Mouse (Mus musculus) erythroblast, embryonic 14.5 days (primary cell): ENCODE data around the gene Kti12. TPM values are rescaled to one million over a fixed set of nuclear protein-coding genes. Genes with fewer than 3 reads are reported as not detected.

ENCODE experiments used
- H3K27me3 ChIP-seq: 2 replicates; pipeline ENCODE4 v1.6.1; 2012; ENCODE audit warnings: inconsistent platforms; ENCODE audit not compliant: control insufficient read depth
- H3K36me3 ChIP-seq: 2 replicates; pipeline ENCODE4 v1.6.1; 2012; ENCODE audit warnings: mild to moderate bottlenecking, inconsistent platforms; ENCODE audit not compliant: control insufficient read depth
- H3K4me1 ChIP-seq: 2 replicates; pipeline ENCODE4 v1.6.1; 2012; ENCODE audit warnings: inconsistent platforms; ENCODE audit not compliant: control insufficient read depth
- H3K4me3 ChIP-seq: replicated peaks from 2 replicates; pipeline ENCODE3; 2012; ENCODE audit warnings: moderate library complexity, mild to moderate bottlenecking, inconsistent platforms
- H3K9me3 ChIP-seq: 2 replicates; pipeline ENCODE4 v1.6.1; 2012; ENCODE audit warnings: low read length, inconsistent platforms, mixed read lengths; ENCODE audit not compliant: control insufficient read depth
- GATA1 ChIP-seq: IDR thresholded peaks from 2 replicates; pipeline ENCODE4 v1.6.1; 2012; ENCODE audit warnings: low read length, inconsistent platforms, mixed read lengths
- TAL1 ChIP-seq: IDR thresholded peaks from 3 replicates; pipeline ENCODE4 v1.6.1; 2012; ENCODE audit warnings: low read length, inconsistent platforms, mixed read lengths
- polyA plus RNA-seq: library from polyadenylated mRNA; stranded (reverse); fragments of >175 nt; gene quantifications from 2 replicates; pipeline ENCODE4 v1.2.3, GENCODE M21; 2012

The Kti12 gene
- polyA plus RNA-seq, 1 experiment, result 3.6 TPM

DNA sequence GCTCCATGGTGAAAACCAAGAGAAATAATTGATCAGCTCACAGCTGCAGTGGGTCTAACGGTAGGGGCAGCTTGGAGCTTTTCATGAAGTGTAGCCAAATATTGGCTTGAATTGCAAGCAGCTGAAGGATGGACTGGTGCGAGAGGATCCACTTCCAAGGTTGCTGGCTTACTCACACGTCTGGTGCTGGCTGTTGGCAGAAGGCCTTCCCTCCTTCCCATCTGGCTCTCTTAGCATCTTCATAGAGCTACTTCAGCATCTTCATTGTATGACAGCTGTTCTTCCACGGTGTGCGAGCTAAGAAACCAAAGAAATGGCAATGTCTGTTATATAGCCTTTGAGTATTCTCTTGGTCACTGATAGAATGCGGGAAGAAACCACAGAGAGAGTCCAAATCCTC, 43.3 kb downstream of the Kti12 start:
- Histone ChIP-seq H3K4me3 (no peak overlapping the region), H3K4me1 (no peaks in the 10 kb centered on the region), H3K27me3 (peaks cover 9% of the 10 kb centered on the region), H3K9me3 (no peaks in the 10 kb centered on the region), H3K36me3 (no peaks in the 10 kb centered on the region)
- no peak for TF ChIP-seq GATA1
- TF ChIP-seq TAL1, result no peak

Other genes starting within 250 kb of the Kti12 start
- 2.5 and 2.6 TPM in 2 replicates for gene Cc2d1b, start 227.8 kb upstream of the Kti12 start, polyA plus RNA-seq
- not detected in 2 replicates for gene 3110021N24Rik, start 128.1 kb upstream of the Kti12 start, polyA plus RNA-seq
- not detected in 2 replicates for gene Zfyve9, start 67.0 kb upstream of the Kti12 start, polyA plus RNA-seq
- gene Btf3l4, start 14.2 kb upstream of the Kti12 start, polyA plus RNA-seq, result 0.32 and 0.61 TPM in 2 replicates
- gene Txndc12, start 13.2 kb upstream of the Kti12 start, polyA plus RNA-seq, result 0.05 and 0.11 TPM in 2 replicates
- not detected in 2 replicates for gene A730015C16Rik, start 834 bp downstream of the Kti12 start, polyA plus RNA-seq
- gene Rab3b, start 31.3 kb downstream of the Kti12 start, polyA plus RNA-seq, result 0.19 TPM in 1 of 2 replicates, not detected in the other
- 3.9 and 4.5 TPM in 2 replicates for gene Nrd1, start 152.9 kb downstream of the Kti12 start, polyA plus RNA-seq